Mouse (Mus musculus): Measurements from ENCODE around the gene Ggt6. TPM values are rescaled to one million over a fixed set of nuclear protein-coding genes. Genes with fewer than 3 reads are reported as not detected.
"Not testable (repeated sequence)": the region's sequence is repeated elsewhere in the genome, so short reads cannot be mapped to it uniquely, and the experiment has no call there.

The Ggt6 gene
- polyA plus RNA-seq, 1 experiment from 2014 or later, result not detected

DNA sequence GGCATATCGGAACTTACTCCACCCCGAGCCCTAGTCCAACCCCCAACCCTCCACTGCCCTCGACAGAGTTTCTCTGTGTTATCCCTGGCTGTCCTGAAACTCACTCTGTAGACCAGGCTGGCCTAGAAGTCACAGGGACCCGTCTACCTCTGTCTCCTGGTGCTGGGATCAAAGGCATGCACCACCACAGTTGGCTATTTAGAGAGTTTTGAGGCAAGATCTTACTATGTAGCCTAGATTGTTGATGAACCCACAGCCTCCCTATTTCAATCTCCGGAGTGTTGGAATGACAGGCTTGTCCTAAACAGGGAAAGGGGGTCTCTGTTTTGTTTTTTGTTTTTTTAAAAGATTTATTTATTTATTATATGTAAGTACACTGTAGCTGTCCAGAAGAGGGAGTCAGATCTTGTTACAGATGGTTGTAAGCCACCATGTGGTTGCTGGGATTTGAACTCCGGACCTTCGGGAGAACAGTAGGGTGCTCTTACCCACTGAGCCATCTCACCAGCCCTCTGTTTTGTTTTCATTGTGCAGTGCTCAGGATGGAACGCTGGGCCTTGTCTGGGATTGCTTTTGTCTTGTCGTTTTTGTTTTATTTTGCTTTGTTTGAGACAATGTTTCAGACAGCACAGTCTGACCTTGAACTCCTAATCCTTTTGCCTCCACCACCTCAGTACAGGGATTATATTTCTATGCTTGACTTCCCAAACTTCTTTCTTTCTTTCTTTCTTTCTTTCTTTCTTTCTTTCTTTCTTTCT is 4.8 kb upstream of the Ggt6 start:
- not testable (repeated sequence) for H3K4me3 ChIP-seq; H3K27ac ChIP-seq; H3K36me3 ChIP-seq (replicated peaks); H3K27me3 ChIP-seq (ENCODE audit: poor library complexity, severe bottlenecking); H3K4me1 ChIP-seq; H3K9me3 ChIP-seq; DNase-seq (ENCODE audit: extremely low spot score, low spot score)
- 68% methylated on average over 9 of the region's 9 CpGs for WGBS

GRCm38 (mm10) chr11:72435694-72436045 is 344 bp downstream of the Ggt6 start:
- H3K36me3 ChIP-seq (replicated peaks), result no peaks in the 10 kb centered on the region
- no peak overlapping the region for H3K27ac ChIP-seq
- peaks cover 20% of the 10 kb centered on the region for H3K4me1 ChIP-seq
- no peak for DNase-seq (ENCODE audit: extremely low spot score, low spot score)
- H3K9me3 ChIP-seq, result no peaks in the 10 kb centered on the region
- no peaks in the 10 kb centered on the region for H3K27me3 ChIP-seq (ENCODE audit: poor library complexity, severe bottlenecking)
- no peak overlapping the region for H3K4me3 ChIP-seq
- 48% methylated on average over 2 of the region's 2 CpGs for WGBS

DNA sequence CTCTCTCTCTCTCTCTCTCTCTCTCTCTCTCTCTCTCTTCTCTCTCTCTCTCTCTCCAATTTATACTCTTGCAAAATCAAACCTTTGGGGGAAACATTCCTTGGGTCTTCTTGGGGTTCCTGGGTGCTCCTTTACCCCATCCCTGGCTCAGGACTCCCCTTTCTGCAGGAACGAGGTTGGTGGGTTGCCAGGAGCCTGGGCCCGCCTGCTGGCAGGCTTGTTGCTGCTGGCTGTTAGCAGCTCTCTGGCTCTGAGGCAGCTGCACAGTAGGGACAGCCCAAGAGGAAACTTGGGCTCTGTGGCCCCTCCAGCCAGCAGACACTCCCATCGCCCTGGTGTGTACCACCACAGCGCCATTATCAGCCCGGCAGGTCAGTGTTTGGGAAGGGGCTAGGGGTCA is 945 bp downstream of the Ggt6 start:
- no peak for DNase-seq (ENCODE audit: extremely low spot score, low spot score)
- no peak overlapping the region for H3K27ac ChIP-seq
- H3K9me3 ChIP-seq, result no peaks in the 10 kb centered on the region
- no peaks in the 10 kb centered on the region for H3K27me3 ChIP-seq (ENCODE audit: poor library complexity, severe bottlenecking)
- no peaks in the 10 kb centered on the region for H3K36me3 ChIP-seq (replicated peaks)
- H3K4me3 ChIP-seq, result no peak overlapping the region
- 81% methylated on average over 5 of the region's 5 CpGs for WGBS
- peaks cover 20% of the 10 kb centered on the region for H3K4me1 ChIP-seq

GRCm38 (mm10) chr11:72436756-72437650 is 1.7 kb downstream of the Ggt6 start:
- peaks cover 24% of the 10 kb centered on the region for H3K4me1 ChIP-seq
- no peaks in the 10 kb centered on the region for H3K27me3 ChIP-seq (ENCODE audit: poor library complexity, severe bottlenecking)
- peak overlapping the region; percentile 12; the same call in 1 of the 2 replicates for H3K27ac ChIP-seq
- 82% methylated on average over 16 of the region's 16 CpGs for WGBS
- no peak for DNase-seq (ENCODE audit: extremely low spot score, low spot score)
- H3K4me3 ChIP-seq, result no peak overlapping the region
- H3K36me3 ChIP-seq (replicated peaks), result peaks cover under 1% of the 10 kb centered on the region
- H3K9me3 ChIP-seq, result no peaks in the 10 kb centered on the region

- Histone ChIP-seq H3K4me1 (peaks cover 35% of the 10 kb centered on the region), H3K4me3 (no peak overlapping the region), H3K9me3 (no peaks in the 10 kb centered on the region), H3K27me3 (ENCODE audit: poor library complexity, severe bottlenecking) (no peaks in the 10 kb centered on the region), H3K27ac (no peak overlapping the region), H3K36me3 (replicated peaks) (peaks cover 15% of the 10 kb centered on the region)
- DNase-seq (ENCODE audit: extremely low spot score, low spot score), result no peak
- 82% methylated on average over 4 of the region's 4 CpGs for WGBS
These were observed 3.1 kb downstream of the Ggt6 start for GRCm38 (mm10) chr11:72438411-72438810.

GRCm38 (mm10) chr11:72440597-72440964 is 5.3 kb downstream of the Ggt6 start:
- not testable (repeated sequence) for H3K27me3 ChIP-seq (ENCODE audit: poor library complexity, severe bottlenecking); DNase-seq (ENCODE audit: extremely low spot score, low spot score); H3K9me3 ChIP-seq
- Histone ChIP-seq H3K4me1 (peaks cover 28% of the 10 kb centered on the region), H3K27ac (peak overlapping the region; percentile 94), H3K36me3 (replicated peaks) (peaks cover 36% of the 10 kb centered on the region), H3K4me3 (peak overlapping the region; percentile 96)
- 47% methylated on average over 6 of the region's 6 CpGs for WGBS

DNA sequence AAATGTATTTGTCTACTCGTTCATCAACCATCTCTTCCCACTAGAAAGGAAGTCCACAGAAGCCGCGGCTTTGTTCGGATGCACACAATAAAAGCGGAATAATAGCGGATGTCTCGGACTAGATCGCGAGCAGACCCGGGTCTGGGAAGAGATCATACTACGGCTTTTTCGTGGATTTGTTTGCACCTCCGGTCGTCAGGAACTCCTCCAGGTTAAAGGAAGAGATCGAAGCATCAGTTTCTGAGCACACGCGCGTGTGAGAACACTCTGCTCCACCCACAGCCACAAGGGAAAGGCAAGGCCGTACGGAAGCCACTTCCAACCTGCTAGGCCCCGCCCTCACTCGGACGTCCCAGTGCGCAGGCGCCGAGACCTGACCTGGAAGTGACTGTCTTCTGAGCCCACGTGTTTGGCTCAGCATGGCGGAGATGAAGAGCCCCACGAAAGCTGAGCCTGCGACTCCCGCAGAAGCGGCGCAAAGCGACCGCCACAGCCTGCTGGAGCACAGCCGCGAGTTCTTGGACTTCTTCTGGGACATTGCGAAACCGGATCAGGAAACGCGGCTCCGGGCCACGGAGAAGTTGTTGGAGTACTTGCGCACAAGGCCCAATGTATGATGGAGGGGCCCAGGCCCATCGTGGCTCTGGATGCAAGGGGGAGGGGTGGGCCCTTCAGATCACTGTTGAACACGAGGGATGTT is 5.8 kb downstream of the Ggt6 start, which contains the start of gene Mybbp1a:
TSS of gene Mybbp1a (plus strand) at position 391 of the 700 bp plus-strand sequence.
- DNase-seq (ENCODE audit: extremely low spot score, low spot score), result peak; percentile 98

DNA sequence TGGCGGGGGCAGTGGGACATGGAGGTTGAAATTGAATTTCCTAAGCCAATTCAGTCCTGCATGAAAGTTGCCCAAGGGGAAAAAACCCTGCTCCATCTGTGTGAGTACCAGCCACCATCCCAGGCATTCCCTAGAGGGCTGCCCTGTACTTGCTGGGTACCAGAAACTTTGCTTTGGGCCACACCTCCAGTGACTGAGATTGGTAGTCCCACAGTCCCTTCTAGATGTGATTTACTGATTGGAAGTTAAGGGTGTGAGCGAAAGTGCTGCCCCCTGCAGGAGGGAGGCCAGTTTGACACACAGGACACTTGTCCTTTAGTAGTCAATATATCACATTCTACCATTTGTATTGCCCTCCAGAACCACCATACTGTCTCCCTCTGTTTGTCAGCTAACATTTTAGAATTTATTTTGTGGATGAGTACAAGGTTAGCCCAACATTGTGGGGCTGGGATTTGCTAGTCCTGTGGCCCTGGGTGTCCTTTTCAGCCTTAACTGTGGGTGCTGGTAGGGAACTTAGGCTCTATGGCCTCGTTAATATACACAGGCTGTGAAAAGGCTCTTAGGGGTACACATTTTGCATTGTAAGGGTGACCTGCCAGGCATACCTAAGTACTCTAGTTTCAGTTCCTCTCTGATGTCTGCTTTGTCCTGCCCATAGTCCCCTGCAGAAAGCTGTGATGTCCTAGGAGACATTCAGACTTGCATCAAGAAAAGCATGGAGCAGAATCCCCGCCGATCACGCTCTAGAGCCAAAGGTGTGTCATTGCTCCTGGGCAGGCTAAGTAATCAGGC is 11.2 kb downstream of the Ggt6 start:
- peaks cover 96% of the 10 kb centered on the region for H3K36me3 ChIP-seq (replicated peaks)
- no peak overlapping the region for H3K4me3 ChIP-seq
- no peaks in the 10 kb centered on the region for H3K9me3 ChIP-seq
- peaks cover 15% of the 10 kb centered on the region for H3K4me1 ChIP-seq
- H3K27me3 ChIP-seq (ENCODE audit: poor library complexity, severe bottlenecking), result no peaks in the 10 kb centered on the region
- peak; percentile 46 for DNase-seq (ENCODE audit: extremely low spot score, low spot score)
- WGBS, result 91% methylated on average over 6 of the region's 6 CpGs
- H3K27ac ChIP-seq, result no peak overlapping the region

More for the DNA sequence above, 5.8 kb downstream of the Ggt6 start, which contains the start of gene Mybbp1a:
- Histone ChIP-seq H3K27ac (peak within 1 kb of the TSS; percentile 94), H3K9me3 (no peaks in the 10 kb centered on the region), H3K36me3 (replicated peaks) (peaks cover 42% of the 10 kb centered on the region), H3K4me1 (peaks cover 23% of the 10 kb centered on the region), H3K27me3 (ENCODE audit: poor library complexity, severe bottlenecking) (no peaks in the 10 kb centered on the region), H3K4me3 (peak within 1 kb of the TSS; percentile 96)
- 1% methylated on average over 46 of the region's 46 CpGs for WGBS

DNA sequence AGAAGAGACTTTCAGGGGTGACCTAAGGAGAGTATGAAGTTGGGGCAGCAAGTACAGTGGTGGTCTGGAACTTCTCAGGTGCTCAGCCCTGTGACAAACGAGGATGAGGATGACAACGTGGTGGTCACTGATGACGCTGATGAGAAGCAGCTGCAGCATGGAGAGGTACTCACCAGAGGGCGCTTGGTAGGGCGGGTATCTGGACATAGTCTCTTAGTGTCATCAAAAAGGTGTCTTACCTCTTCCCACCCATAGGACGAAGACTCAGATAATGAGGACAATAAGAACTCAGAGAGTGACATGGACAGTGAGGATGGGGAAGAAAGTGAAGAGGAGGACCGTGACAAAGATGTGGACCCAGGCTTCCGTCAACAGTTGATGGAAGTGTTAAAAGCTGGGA is 12.1 kb downstream of the Ggt6 start:
- WGBS, result 89% methylated on average over 8 of the region's 8 CpGs
- H3K27ac ChIP-seq, result no peak overlapping the region
- no peak overlapping the region for H3K4me3 ChIP-seq
- peaks cover 6% of the 10 kb centered on the region for H3K4me1 ChIP-seq
- no peaks in the 10 kb centered on the region for H3K9me3 ChIP-seq
- H3K27me3 ChIP-seq (ENCODE audit: poor library complexity, severe bottlenecking), result no peaks in the 10 kb centered on the region
- H3K36me3 ChIP-seq (replicated peaks), result peaks cover 100% of the 10 kb centered on the region
- no peak for DNase-seq (ENCODE audit: extremely low spot score, low spot score)

GRCm38 (mm10) chr11:72452140-72452665 is 16.9 kb downstream of the Ggt6 start:
- Histone ChIP-seq H3K4me1 (peaks cover 18% of the 10 kb centered on the region), H3K27me3 (ENCODE audit: poor library complexity, severe bottlenecking) (no peaks in the 10 kb centered on the region), H3K9me3 (no peaks in the 10 kb centered on the region), H3K27ac (no peak overlapping the region), H3K4me3 (no peak overlapping the region), H3K36me3 (replicated peaks) (peaks cover 63% of the 10 kb centered on the region)
- 89% methylated on average over 3 of the region's 3 CpGs for WGBS
- DNase-seq (ENCODE audit: extremely low spot score, low spot score), result no peak

- H3K4me3 ChIP-seq, result no peak overlapping the region
- DNase-seq (ENCODE audit: extremely low spot score, low spot score), result no peak
- H3K4me1 ChIP-seq, result peaks cover 23% of the 10 kb centered on the region
- WGBS, result 62% methylated on average over 15 of the region's 15 CpGs
- H3K36me3 ChIP-seq (replicated peaks), result peaks cover 52% of the 10 kb centered on the region
- H3K27ac ChIP-seq, result no peak overlapping the region
- H3K9me3 ChIP-seq, result no peaks in the 10 kb centered on the region
- H3K27me3 ChIP-seq (ENCODE audit: poor library complexity, severe bottlenecking), result no peaks in the 10 kb centered on the region
These were observed 18.0 kb downstream of the Ggt6 start for GRCm38 (mm10) chr11:72453105-72453953.
